Mouse (Mus musculus) limb, embryonic 15.5 days (tissue): ENCODE results near the gene Angptl8. TPM values are rescaled to one million over a fixed set of nuclear protein-coding genes. Genes with fewer than 3 reads are reported as not detected.

Source experiments
- ATAC-seq: fragments of 200-750 bp; cut with Nextera tagmentation; 2 replicates; pipeline ENCODE4 v1.8.0; 2017; ENCODE audit warnings: low read depth, moderate TSS enrichment; ENCODE audit not compliant: insufficient number of reproducible peaks, low FRiP score, low TSS enrichment
- H3K27ac ChIP-seq: fragments of 300-500 bp; sonication (generic); 2 replicates; pipeline ENCODE4 v1.5.1; 2015; ENCODE audit warnings: moderate library complexity, mild to moderate bottlenecking, inconsistent platforms
- H3K27me3 ChIP-seq: fragments of 300-500 bp; sonication (generic); 2 replicates; pipeline ENCODE4 v1.6.1; 2015; ENCODE audit warnings: inconsistent platforms
- H3K36me3 ChIP-seq: fragments of 300-500 bp; sonication (generic); 2 replicates; pipeline ENCODE4 v1.6.1; 2015; ENCODE audit warnings: inconsistent platforms
- H3K4me1 ChIP-seq: fragments of 300-500 bp; sonication (generic); 2 replicates; pipeline ENCODE4 v1.6.1; 2015; ENCODE audit warnings: inconsistent platforms
- H3K4me2 ChIP-seq: fragments of 300-500 bp; sonication (generic); 2 replicates; pipeline ENCODE4 v1.6.1; 2015; ENCODE audit warnings: mild to moderate bottlenecking, inconsistent platforms
- H3K4me3 ChIP-seq: fragments of 300-500 bp; sonication (generic); 2 replicates; pipeline ENCODE4 v1.5.1; 2015; ENCODE audit warnings: mild to moderate bottlenecking, inconsistent platforms
- H3K9ac ChIP-seq: fragments of 300-500 bp; sonication (generic); 2 replicates; pipeline ENCODE4 v1.6.1; 2015; ENCODE audit warnings: inconsistent platforms
- H3K9me3 ChIP-seq: fragments of 300-500 bp; sonication (generic); 2 replicates; pipeline ENCODE4 v1.6.1; 2016; ENCODE audit warnings: inconsistent platforms
- WGBS: fragments of 180-500 bp; shearing (Covaris S2); methylation state at CpG from one replicate; pipeline ENCODE4 v1.1.7; 2015; 5-methylcytosine and 5-hydroxymethylcytosine counted together
- polyA plus RNA-seq: library from polyadenylated mRNA; unstranded; fragments of >200 nt; fragmentation: Nextera tagmentation; extraction: Ambion mirVana; gene quantifications from 2 replicates; pipeline ENCODE4 v1.2.1, GENCODE M21; 2015

The Angptl8 gene
- polyA plus RNA-seq, 1 experiment from 2014 or later: 0.64 TPM

GRCm38 (mm10) chr9:21840115-21840787 lies 4.9 kb downstream of the Angptl8 start:
- peak overlapping the region; percentile 43; the same call in 1 of the 2 replicates for H3K27ac ChIP-seq

GRCm38 (mm10) chr9:21841340-21841739 lies 6.0 kb downstream of the Angptl8 start:
- H3K27me3 ChIP-seq: no peaks in the 10 kb centered on the region
- no peak overlapping the region for H3K9ac ChIP-seq
- no peak overlapping the region for H3K4me2 ChIP-seq
- no peaks in the 10 kb centered on the region for H3K9me3 ChIP-seq
- H3K4me3 ChIP-seq: no peak overlapping the region
- H3K27ac ChIP-seq: peak overlapping the region; percentile 43
- peaks cover 71% of the 10 kb centered on the region for H3K36me3 ChIP-seq
- no peak for ATAC-seq
- H3K4me1 ChIP-seq: peaks cover 26% of the 10 kb centered on the region
- 91% methylated on average over 6 of the region's 6 CpGs for WGBS

More at GRCm38 (mm10) chr9:21840115-21840787, 4.9 kb downstream of the Angptl8 start:
- no peak overlapping the region for H3K4me2 ChIP-seq
- H3K4me3 ChIP-seq: no peak overlapping the region
- H3K36me3 ChIP-seq: peaks cover 70% of the 10 kb centered on the region
- H3K4me1 ChIP-seq: peaks cover 17% of the 10 kb centered on the region
- H3K27me3 ChIP-seq: no peaks in the 10 kb centered on the region
- 56% methylated on average over 8 of the region's 8 CpGs for WGBS
- H3K9me3 ChIP-seq: no peaks in the 10 kb centered on the region
- no peak overlapping the region for H3K9ac ChIP-seq
- no peak for ATAC-seq

- Histone ChIP-seq H3K4me1 (peaks cover 36% of the 10 kb centered on the region), H3K27me3 (no peaks in the 10 kb centered on the region), H3K9me3 (no peaks in the 10 kb centered on the region), H3K4me3 (no peak overlapping the region), H3K9ac (no peak overlapping the region), H3K36me3 (peaks cover 61% of the 10 kb centered on the region), H3K4me2 (no peak overlapping the region), H3K27ac (peak overlapping the region; percentile 64)
- 33% methylated on average over 5 of the region's 5 CpGs for WGBS
- no peak for ATAC-seq
Observed at GRCm38 (mm10) chr9:21842391-21842790, 7.1 kb downstream of the Angptl8 start.

- Histone ChIP-seq H3K4me1 (peaks cover 43% of the 10 kb centered on the region), H3K9me3 (no peaks in the 10 kb centered on the region), H3K27me3 (no peaks in the 10 kb centered on the region), H3K27ac (peak overlapping the region; percentile 64; the same call in 1 of the 2 replicates), H3K4me2 (no peak overlapping the region), H3K9ac (no peak overlapping the region), H3K4me3 (no peak overlapping the region), H3K36me3 (peaks cover 54% of the 10 kb centered on the region)
- WGBS: 72% methylated on average over 6 of the region's 6 CpGs
- no peak for ATAC-seq
Observed at GRCm38 (mm10) chr9:21843086-21843485, 7.8 kb downstream of the Angptl8 start.

- Histone ChIP-seq H3K27ac (no peak overlapping the region), H3K27me3 (no peaks in the 10 kb centered on the region), H3K36me3 (peaks cover 37% of the 10 kb centered on the region), H3K9me3 (no peaks in the 10 kb centered on the region), H3K9ac (no peak overlapping the region), H3K4me3 (no peak overlapping the region), H3K4me2 (no peak overlapping the region), H3K4me1 (peaks cover 57% of the 10 kb centered on the region)
- WGBS: 45% methylated on average over 14 of the region's 14 CpGs
- no peak for ATAC-seq
Observed at GRCm38 (mm10) chr9:21845381-21846080, 10.2 kb downstream of the Angptl8 start.

GRCm38 (mm10) chr9:21846755-21847341 lies 11.5 kb downstream of the Angptl8 start:
- Histone ChIP-seq H3K27me3 (no peaks in the 10 kb centered on the region), H3K27ac (peak overlapping the region; percentile 87), H3K9ac (peak overlapping the region; percentile 37; the same call in 1 of the 2 replicates), H3K36me3 (peaks cover 37% of the 10 kb centered on the region), H3K4me2 (peak overlapping the region; percentile 45), H3K9me3 (no peaks in the 10 kb centered on the region), H3K4me3 (peak overlapping the region; percentile 27), H3K4me1 (peaks cover 63% of the 10 kb centered on the region)
- WGBS: 6% methylated on average over 11 of the region's 11 CpGs
- peak; percentile 75 for ATAC-seq

- no peak overlapping the region for H3K9ac ChIP-seq
- 9% methylated on average over 3 of the region's 3 CpGs for WGBS
- H3K9me3 ChIP-seq: no peaks in the 10 kb centered on the region
- H3K4me3 ChIP-seq: peak overlapping the region; percentile 27; the same call in 1 of the 2 replicates
- H3K27me3 ChIP-seq: no peaks in the 10 kb centered on the region
- peak overlapping the region; percentile 87 for H3K27ac ChIP-seq
- H3K4me2 ChIP-seq: peak overlapping the region; percentile 45
- H3K4me1 ChIP-seq: peaks cover 69% of the 10 kb centered on the region
- H3K36me3 ChIP-seq: peaks cover 36% of the 10 kb centered on the region
- ATAC-seq: no peak
Observed at GRCm38 (mm10) chr9:21847425-21847824, 12.1 kb downstream of the Angptl8 start.

GRCm38 (mm10) chr9:21847926-21848325 lies 12.6 kb downstream of the Angptl8 start:
- WGBS: 37% methylated on average over 10 of the region's 10 CpGs
- H3K4me1 ChIP-seq: peaks cover 69% of the 10 kb centered on the region
- H3K9ac ChIP-seq: no peak overlapping the region
- H3K4me3 ChIP-seq: no peak overlapping the region
- peak overlapping the region; percentile 45; the same call in 1 of the 2 replicates for H3K4me2 ChIP-seq
- no peaks in the 10 kb centered on the region for H3K9me3 ChIP-seq
- peaks cover 31% of the 10 kb centered on the region for H3K36me3 ChIP-seq
- H3K27ac ChIP-seq: peak overlapping the region; percentile 87
- no peaks in the 10 kb centered on the region for H3K27me3 ChIP-seq
- no peak for ATAC-seq

GRCm38 (mm10) chr9:21849691-21850677 lies 14.7 kb downstream of the Angptl8 start:
- no peak for ATAC-seq
- Histone ChIP-seq H3K9me3 (no peaks in the 10 kb centered on the region), H3K36me3 (peaks cover 13% of the 10 kb centered on the region), H3K9ac (no peak overlapping the region), H3K4me1 (peaks cover 68% of the 10 kb centered on the region), H3K27ac (no peak overlapping the region), H3K4me2 (peak overlapping the region; percentile 7; the same call in 1 of the 2 replicates), H3K27me3 (no peaks in the 10 kb centered on the region), H3K4me3 (no peak overlapping the region)
- 59% methylated on average over 7 of the region's 7 CpGs for WGBS

- no peak overlapping the region for H3K9ac ChIP-seq
- peak overlapping the region; percentile 79 for H3K4me2 ChIP-seq
- WGBS: 75% methylated on average over 3 of the region's 3 CpGs
Observed at GRCm38 (mm10) chr9:21851084-21851483, 15.8 kb downstream of the Angptl8 start.

More at GRCm38 (mm10) chr9:21851084-21851483, 15.8 kb downstream of the Angptl8 start:
- H3K27ac ChIP-seq: peak overlapping the region; percentile 27; the same call in 1 of the 2 replicates
- H3K4me3 ChIP-seq: peak overlapping the region; percentile 82
- ATAC-seq: no peak
- H3K4me1 ChIP-seq: peaks cover 59% of the 10 kb centered on the region
- H3K27me3 ChIP-seq: no peaks in the 10 kb centered on the region
- H3K9me3 ChIP-seq: no peaks in the 10 kb centered on the region
- H3K36me3 ChIP-seq: 0 out of 2 replicates have a peak, but pooled peaks cover 2% of the 10 kb centered on the region
